Mouse (Mus musculus): ENCODE data around the gene Draxin. TPM values are rescaled to one million over a fixed set of nuclear protein-coding genes. Genes with fewer than 3 reads are reported as not detected.
"Not testable (repeated sequence)": the region's sequence is repeated elsewhere in the genome, so short reads cannot be mapped to it uniquely, and the experiment has no call there.

Draxin gene
- total RNA-seq, 2 experiments from 2014 or later, result 0.05 to 0.11 TPM

DNA sequence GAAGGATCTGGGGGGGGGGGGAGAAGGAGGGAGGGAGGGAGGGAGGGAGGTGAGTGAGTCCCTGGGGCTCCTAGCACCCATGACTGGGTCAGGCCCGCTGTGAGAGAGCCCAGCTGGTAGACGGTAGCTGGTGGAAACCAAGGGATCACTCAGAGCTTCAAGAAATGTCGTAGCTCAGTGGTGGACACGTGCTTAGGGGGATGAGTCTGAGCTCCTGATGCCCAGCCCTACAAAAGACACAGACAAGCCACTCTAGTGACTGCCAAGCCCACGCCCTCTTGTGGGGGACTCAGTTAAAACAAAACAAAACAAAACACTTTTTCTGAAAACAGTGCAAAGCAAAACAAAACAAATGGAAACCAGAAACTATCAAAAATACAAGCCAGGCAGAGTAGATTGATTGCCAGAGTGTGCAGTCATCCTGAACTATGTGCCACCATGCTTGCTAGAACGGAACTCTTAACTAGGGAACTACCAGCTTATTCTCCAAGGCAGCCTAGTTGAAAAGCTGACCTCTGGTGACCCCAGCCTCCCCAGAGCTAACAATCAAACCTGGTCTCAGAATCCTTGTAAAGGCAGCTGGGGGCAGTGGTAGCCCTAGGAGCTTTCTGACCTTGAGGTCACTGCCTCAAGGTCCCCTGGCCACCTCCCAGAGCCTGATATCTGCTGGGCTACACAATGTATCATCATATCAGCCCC, 64.6 kb downstream of the Draxin start:
- intact Hi-C loops (cut with DNase I), result no loop called here
- peak in 1 of 2 experiments; percentile 34 for DNase-seq

DNA sequence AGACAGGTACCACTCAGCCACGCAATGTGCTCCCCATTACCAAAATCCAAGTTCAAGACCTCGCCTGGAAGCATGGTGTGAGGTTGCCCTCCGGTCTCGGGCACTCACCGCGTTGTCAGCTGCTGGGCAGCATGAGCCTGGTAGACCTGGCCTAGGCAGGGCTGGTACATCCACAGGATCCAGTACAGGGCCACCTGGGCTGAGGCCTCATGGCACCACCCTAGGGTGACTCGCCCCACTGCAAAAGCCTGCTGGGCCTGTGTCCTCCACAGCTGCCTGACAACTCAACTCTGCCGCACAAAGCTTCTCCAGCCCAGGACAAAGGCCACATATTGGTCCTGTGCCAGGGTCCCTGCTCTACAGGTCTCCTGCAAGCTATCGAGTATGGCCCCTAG, 69.4 kb downstream of the Draxin start:
- intact Hi-C loops (cut with DNase I), result loop anchor here (2.0 kb wide), 1 partner anchor 108 kb away; no protein-coding TSS in a partner anchor
- no peak for DNase-seq

DNA sequence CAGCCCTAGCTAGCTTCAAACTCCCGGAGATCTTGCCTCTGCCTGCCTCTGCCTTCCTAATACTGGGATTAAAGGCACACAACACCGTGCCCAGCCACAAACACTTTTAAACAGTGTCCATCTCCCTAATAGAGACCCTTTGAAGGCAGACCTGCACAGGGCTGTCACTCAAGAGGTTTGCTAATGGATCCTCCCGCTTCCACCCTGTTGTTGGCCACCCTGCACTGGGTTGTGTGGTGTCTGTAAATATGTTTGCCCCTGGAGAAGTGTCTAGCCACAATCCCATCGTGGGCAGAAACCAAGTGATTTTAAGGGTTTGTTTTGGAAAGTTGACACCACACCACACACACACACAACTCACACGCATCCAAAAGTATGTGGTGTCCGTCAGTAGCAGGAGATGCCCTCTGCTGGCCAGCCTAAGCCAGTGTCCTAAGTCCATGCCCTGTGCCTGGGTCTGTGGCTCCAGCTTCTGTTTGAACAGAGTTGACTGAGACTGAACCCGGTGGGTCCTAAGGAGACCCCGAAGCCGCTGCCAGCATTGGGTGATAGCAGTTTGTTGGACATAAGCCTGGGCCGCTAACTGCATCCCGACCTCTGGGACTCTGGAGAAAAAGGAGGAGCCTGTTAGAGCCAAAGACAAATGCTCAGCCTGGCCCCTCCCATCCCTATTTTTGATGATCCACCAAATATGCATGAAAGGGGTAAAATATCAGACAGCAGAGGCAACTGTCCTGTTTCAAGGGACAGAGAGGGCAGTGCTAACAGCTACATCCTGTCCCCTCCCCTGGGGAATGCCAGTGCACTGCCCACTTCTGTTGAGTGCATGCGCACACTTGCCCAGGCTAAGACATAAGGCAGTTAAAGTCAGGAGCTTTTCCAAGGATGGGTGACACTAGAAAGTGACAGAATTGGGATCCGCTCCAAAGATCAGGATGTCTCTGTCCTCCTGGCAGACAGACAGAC, 70.1 kb downstream of the Draxin start:
- intact Hi-C loops (cut with DNase I), result loop anchor here (2.0 kb wide), 1 partner anchor 108 kb away; no protein-coding TSS in a partner anchor
- peak; percentile 39 to 48 for DNase-seq

DNA sequence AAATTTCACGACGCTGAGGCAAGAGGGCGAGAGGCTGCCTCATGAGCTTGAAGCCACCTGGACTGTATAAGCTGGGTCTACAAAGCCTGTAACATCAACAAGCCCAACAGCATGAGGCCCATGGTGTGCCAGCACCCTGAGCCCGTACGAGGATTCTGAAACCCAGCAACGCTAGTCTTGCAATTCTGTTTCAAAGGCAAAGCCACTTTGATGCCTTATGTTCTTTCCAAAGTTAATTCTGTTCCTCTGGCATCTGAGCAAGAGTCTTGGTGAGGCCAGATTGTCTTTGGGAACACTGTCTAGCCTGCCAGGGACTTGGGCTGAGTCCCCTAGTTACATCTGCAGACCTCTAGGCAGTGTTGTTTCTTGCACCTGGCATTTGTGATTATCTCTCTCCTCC, 71.5 kb downstream of the Draxin start:
- DNase-seq, result no peak
- intact Hi-C loops (cut with DNase I), result no loop called here

DNA sequence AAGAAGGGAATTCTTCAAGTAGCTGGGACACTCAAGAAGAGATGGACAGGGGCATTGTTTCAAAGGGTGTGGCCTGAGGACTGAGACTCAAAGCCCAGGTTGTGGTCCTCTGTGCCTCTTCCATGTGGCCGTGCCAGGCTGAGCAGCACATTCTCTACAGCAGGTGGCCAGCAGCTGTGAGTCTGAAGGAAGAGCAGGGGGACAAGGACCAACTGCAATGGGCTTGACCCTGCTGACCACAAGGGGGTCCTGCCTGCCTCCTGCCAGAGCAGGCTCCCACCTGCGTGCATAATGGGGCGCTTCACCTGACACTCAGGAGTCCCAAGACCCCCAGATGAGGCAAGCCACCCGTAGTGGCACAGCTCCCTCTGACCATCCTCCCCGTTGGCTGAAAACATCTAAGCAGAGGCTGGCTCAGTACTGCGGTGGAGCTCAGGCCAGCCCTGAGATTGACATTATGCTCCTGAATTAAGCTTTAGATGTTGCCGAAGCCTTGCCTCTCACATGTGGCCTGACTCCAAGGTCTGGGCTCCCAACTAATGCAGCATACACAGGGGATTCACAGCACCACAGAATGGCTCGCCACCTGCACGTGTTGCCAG, 72.2 kb downstream of the Draxin start:
- intact Hi-C loops (cut with DNase I), result no loop called here
- DNase-seq, result no peak

DNA sequence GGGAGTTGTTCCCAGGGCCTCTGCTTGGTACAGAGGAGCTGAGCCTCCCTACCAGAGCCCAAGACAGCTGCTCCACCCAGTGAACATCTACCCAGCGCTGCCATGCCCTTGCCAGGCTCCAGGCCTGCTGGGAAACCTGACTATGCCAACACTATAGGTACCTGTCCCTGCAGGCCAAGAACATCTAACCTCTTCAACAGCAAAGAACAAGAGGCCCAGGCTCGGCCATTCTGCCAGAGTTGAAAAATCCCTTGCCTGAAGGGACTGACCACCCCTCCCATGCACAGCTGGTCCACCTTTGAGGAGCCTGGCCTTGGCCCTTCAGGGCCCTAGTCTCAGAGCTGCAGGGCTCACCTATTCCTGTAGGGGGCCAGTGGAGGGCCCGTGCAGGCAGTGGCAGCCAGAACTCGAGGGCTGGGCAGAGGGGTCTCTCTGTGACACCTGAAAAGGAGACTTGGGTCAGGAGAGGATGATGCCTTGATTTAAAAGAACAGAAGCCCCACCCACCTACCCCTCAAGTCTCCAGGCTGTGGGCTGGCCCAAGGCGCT, 72.8 kb downstream of the Draxin start:
- DNase-seq, result no peak
- intact Hi-C loops (cut with DNase I), result no loop called here

DNA sequence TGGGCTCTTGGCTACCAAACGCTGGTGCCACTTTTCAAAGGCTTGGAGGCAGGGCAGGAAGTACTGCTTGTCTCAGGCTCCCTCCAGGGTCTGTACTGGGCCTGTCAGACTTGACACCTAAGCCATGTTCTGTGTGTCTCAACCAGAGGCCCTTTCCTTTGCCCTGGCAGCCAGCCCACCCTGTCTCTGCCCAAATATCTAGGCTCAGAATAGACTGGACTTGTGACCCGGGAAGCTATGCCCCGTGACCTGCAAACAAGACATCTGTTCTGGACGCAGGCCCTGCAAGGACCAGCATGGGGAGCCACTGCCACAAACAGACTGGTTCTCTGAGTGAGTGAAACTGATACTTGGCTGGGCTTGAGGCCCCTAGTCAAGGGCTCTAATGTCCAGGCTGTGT, 73.7 kb downstream of the Draxin start:
- peak; percentile 62 to 67 for DNase-seq
- intact Hi-C loops (cut with DNase I), result no loop called here

DNA sequence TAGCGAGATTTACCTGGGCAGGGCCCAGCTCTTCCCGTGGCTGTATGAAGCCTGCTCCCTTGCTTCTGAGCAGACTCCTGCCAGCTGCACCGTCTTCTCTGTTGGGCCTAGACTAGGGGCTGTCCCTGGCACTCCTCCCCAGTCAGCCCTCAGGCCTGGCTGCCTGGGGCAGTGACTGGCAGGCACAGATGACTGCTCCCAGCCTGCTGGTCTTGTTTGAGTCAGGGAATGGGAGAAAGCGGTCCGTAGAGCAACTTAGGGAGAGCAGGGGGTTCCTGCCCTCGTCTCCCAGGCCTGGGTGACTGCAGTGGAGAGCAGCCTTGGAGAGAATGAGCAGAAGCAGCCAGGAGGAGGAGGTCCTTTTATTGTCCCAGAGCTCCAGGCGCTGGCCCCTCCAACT, 74.3 kb downstream of the Draxin start:
- intact Hi-C loops (cut with DNase I), result no loop called here
- DNase-seq, result peak in 1 of 2 experiments; percentile 23

DNA sequence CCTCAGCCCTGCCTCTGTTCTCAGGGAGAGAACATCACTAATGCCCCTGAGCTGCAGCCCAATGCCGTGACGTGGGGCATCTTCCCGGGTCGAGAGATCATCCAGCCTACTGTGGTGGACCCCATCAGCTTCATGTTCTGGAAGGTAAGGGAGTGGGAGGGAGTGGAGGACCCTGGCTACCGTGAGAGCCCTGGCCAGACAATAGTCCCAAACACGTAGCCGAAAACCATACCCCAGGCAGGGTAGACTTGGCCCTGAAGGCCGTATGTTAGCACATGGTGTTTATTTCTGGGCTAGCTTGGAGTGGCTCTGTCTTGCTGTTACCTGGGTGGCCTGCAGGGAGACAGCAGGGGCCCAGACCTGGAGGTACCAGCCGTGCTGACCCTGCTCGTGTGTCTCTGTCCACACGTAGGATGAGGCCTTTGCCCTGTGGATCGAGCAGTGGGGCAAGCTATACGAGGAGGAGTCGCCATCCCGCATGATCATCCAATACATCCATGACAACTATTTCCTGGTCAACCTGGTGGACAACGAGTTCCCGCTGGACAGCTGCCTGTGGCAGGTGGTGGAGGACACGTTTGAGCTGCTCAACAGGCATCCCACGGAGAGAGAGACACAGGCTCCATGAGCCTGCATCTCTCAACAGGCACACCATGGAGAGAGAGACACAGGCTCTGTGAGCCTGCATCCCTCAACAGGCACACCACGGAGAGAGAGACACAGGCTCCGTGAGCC, 75.4 kb downstream of the Draxin start:
- intact Hi-C loops (cut with DNase I), result no loop called here
- no peak for DNase-seq

DNA sequence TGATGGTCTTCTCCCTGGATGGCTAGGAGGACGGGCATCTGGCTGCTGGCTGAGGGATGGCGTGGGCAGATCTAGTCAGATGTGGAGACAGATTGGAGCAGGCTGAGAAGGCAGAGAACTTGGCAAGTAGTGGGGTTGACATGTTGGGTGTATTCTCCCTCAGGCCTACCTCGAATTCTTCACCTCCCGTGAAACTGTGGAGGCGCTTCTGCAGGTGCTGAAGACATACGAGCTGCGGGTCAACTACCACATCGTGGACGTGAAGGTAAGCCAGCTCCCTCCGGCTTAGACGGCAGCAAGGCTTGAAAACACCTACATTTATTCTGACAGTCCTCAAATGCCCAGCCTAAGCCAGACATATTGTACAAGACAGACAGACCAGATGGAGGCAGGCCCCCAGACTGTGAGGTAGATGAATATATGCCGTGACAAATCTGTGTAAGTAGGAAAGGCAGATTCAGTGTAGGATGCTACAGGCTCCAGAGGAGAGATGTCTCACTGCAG, 77.0 kb downstream of the Draxin start:
- intact Hi-C loops (cut with DNase I), result no loop called here
- no peak for DNase-seq

DNA sequence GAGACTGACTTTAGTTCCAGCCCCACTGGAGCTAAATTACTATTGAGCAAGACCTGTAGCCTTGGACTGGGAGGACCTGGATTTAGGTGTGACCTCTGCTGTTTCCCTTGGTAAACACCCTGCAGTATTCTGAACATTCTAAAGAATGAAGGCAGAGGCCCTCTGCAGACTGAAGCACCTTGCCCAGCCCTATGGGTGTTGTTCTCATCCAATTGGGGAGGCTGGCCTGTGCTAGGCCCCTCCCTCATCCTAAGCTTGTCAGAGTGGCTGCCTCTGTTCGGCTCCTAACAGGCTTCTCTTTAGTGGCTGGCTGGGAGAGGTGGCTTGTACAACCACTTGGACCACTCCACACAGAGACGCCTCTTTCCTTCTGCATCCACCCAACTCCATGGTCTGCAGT, 77.5 kb downstream of the Draxin start:
- no peak for DNase-seq
- intact Hi-C loops (cut with DNase I), result no loop called here

DNA sequence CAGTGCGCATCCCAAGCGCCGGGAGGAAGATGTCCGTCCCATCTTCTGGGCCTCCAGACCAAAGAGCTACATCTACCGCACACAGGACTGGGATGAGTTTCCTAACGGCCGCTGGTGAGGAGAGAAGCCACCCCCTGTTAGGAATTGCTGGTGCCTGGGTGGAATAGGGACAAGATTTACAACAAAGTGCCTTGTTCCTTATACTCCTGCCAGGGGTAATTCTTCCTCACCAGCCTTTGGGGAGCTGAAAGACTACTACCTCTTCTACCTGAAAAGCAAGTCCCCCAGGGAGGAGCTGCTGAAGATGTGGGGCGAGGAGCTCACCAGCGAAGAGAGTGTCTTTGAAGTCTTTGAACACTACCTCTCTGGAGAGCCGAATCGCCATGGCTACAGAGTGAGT, 78.6 kb downstream of the Draxin start:
- intact Hi-C loops (cut with DNase I), result no loop called here
- no peak for DNase-seq

DNA sequence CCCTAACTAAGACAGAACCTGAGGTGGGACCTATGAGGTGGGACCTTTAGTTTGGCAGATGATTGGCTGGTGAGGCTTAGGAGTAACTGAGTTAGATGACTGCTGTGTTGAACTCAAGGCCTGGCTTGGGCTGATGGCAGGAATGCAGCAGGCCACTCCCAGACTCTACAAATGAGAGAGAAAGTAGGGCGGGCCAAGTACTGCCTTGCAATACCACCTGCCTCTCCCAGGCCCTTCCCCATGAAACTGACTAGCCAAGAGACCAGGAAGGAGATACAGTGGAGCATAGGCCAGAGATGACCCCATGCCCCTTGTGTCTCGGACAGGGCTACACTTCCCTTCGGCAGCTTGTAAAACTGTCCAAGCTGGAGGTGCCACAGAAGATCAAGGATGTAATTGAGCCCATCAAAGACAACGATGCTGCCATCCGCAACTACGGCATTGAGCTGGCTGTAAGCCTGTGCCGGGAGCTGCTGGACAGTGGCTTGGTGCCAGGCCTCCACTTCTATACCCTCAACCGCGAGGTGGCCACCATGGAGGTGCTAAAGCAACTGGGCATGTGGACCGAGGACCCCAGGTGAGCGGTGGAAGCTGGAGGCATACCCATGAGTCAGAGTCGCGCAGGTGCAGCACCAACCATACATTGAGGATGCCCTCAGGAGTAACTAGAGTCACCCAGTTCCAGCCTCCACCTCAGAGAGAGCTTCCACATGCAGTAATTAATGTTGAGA, 79.3 kb downstream of the Draxin start:
- intact Hi-C loops (cut with DNase I), result no loop called here
- DNase-seq, result no peak

DNA sequence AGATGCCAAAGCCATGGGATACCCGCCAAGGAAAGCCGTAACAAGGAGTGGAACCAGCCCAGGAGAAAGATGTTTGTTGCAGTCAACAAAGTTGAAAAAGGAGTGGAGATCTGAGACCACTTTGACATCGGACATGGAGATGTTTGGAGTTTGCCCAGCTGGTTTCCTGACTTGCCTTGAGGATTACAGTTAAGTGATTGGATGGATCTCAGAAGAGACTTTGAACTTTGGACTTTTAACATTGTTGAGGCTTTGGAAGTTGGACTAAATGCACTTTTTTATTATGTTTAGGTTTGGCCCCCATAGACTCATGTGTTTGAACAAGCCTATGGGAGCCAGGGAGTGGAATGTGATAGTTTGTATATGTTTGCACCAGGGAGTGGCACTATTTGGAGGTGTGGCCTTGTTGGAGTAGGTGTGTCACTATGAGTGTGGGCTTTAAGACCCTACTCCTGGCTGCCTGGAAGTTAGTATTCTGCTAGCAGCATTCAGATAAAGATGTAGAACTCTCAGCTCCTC, 80.0 kb downstream of the Draxin start:
- DNase-seq; intact Hi-C loops (cut with DNase I): not testable (repeated sequence)

Small RNA genes lying within 50 kb of the gene (microRNA-seq; reads per million reads assigned to microRNA genes)
- gene Mir7022 (ENCODE audit: borderline number of aligned reads in 2 of 2), result 0 reads per million in 2 experiments

Other genes starting within 250 kb of the Draxin start
- gene Mfn2, start 226.0 kb downstream of the Draxin start, total RNA-seq (2021), result 100 to 1,000 TPM; 670 to 699 TPM
- gene Plod1, start 193.9 kb downstream of the Draxin start, total RNA-seq (2021), result 10 to 100 TPM; 71.3 to 89.9 TPM
- 10 to 100 TPM; 37.2 to 41.2 TPM for gene 2510039O18Rik, start 189.8 kb downstream of the Draxin start, total RNA-seq (2021)
- gene Nppb, start 144.9 kb downstream of the Draxin start, total RNA-seq (2021), result 100 to 1,000 TPM in 1 of 2 experiments, 10 to 100 TPM in 1; 93.0 to 227 TPM
- gene Nppa, start 130.0 kb downstream of the Draxin start, total RNA-seq (2021), result 1,000 to 10,000 TPM; 1,742 to 1,804 TPM
- 1 to 10 TPM; 8.0 to 9.3 TPM for gene Clcn6, start 91.9 kb downstream of the Draxin start, total RNA-seq (2021)
- gene Mthfr, start 91.6 kb downstream of the Draxin start, total RNA-seq (2021), result 10 to 100 TPM in 1 of 2 experiments, 1 to 10 TPM in 1; 9.2 to 13.1 TPM
- 10 to 100 TPM; 45.1 to 49.3 TPM for gene Agtrap, start 42.7 kb downstream of the Draxin start, total RNA-seq (2021)
- 10 to 100 TPM; 10.6 to 11.9 TPM for gene Mad2l2, start 314 bp downstream of the Draxin start, total RNA-seq (2021)
- gene Fbxo6, start 21.4 kb upstream of the Draxin start, total RNA-seq (2021), result 10 to 100 TPM; 38.9 to 40.3 TPM
- 10 to 100 TPM; 18.2 to 18.8 TPM for gene Fbxo44, start 29.8 kb upstream of the Draxin start, total RNA-seq (2021)
- under 1 TPM in 1 of 2 experiments, not detected in 1; 0.19 TPM for gene Fbxo2, start 29.9 kb upstream of the Draxin start, total RNA-seq (2021)
- gene Disp3, start 157.3 kb upstream of the Draxin start, total RNA-seq (2021), result not detected